ENCODE assay signal across 9 mouse cellular contexts in the genomic region with DNA sequence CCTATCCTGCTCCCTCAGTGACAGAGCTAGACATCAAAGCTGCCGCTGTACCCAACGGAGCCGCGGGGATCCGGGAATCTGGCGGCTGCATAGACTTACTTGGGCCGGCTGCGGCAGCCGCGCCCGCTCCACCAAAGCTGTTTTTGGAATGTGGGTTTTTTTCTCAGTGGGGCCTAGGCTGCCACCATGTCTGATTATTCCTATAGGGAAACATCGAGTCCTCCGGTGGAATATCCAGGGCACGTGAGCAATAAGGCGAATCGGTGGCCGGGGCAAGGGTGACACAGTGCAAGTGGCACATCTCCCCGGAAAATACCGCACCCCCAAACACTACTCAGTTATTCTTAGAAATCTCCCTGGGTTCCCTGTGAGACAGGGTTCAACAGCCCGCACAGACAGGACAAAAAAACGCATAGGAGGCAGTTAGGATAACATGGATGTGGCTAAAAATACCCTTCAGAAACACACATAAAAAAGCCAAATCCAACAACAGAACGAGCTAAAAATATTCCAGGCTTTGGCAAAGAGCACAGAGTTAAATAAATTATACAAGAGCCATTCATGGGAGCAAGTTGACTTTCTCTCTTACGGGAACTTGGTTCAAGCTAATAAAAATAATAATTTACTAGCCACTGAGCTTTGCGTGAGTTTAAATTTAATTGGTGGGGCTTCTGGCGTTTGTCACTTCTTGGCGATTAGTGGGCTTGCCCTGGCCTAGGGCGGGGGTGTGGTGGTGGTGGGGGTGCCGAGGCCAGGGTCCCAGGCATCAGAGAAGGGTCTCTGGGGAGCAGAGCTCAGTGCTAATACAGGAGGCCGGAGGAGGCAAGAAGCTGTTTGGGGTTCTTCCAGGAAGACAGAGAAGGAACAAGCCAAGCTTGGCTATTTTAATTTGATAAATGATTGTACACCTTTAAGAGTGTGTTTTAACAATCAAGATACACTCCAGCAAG. TPM values are rescaled to one million over a fixed set of nuclear protein-coding genes. Genes with fewer than 3 reads are reported as not detected.
DNase-seq lines count a peak whose midpoint lies in the region; ATAC-seq and TF ChIP-seq lines count a peak whose summit lies in the region.
"Had no signal": no experiment of that assay in that cellular context is flagged by ENCODE, and none has a peak within 500 bp of the region (broad histone marks: within the 10 kb centered on the region; RNA-seq: fewer than 3 reads in every experiment).

No protein-coding gene starts in this region.

- TF ChIP-seq EP300 in liver, postnatal 0 days (IDR thresholded peaks at IDR 0.05; ENCODE audit: low read depth): no peak

- H3K4me3 ChIP-seq in heart, embryonic 10.5 days: peak overlapping the region; percentile 89
- peak overlapping the region; percentile 95 for H3K4me3 ChIP-seq in hindbrain, embryonic 13.5 days
- no peak overlapping the region for H3K4me3 ChIP-seq in liver, postnatal 0 days (ENCODE audit: low read depth, low read length)

- peak; percentile 75 for DNase-seq in heart, embryonic 10.5 days (ENCODE audit: low spot score)
- no peak for DNase-seq in heart, postnatal 4 days
- DNase-seq in embryo, embryonic 10.5 days (ENCODE audit: low spot score): peak; percentile 81
- no peak for DNase-seq in liver, postnatal 0 days
- DNase-seq in testis, postnatal 10 days (ENCODE audit: low spot score): no peak
- DNase-seq in urinary bladder, postnatal 10 days (ENCODE audit: low spot score): no peak
- DNase-seq in urinary bladder, postnatal 36 days (ENCODE audit: low spot score in 2 of 2): no peak

- TF ChIP-seq CTCF in liver, postnatal 0 days (IDR thresholded peaks at IDR 0.05; ENCODE audit: low read depth): no peak

- H3K27me3 ChIP-seq in heart, embryonic 10.5 days (ENCODE audit: insufficient read depth, poor library complexity, severe bottlenecking): no peaks in the 10 kb centered on the region
- no peaks in the 10 kb centered on the region for H3K27me3 ChIP-seq in hindbrain, embryonic 13.5 days
- H3K27me3 ChIP-seq in liver, postnatal 0 days (ENCODE audit: insufficient read depth, low read length): peaks cover 15% of the 10 kb centered on the region

- H3K4me2 ChIP-seq in hindbrain, embryonic 13.5 days: peak overlapping the region; percentile 99
- 0 out of 2 replicates have a peak overlapping the region, but pooled peaks have one; percentile 16 for H3K4me2 ChIP-seq in liver, postnatal 0 days (ENCODE audit: low read depth, low read length)

- no peak for ATAC-seq in hindbrain, embryonic 13.5 days (ENCODE audit: low FRiP score)
- no peak for ATAC-seq in liver, postnatal 0 days

- H3K27ac ChIP-seq in heart, embryonic 10.5 days: peak overlapping the region; percentile 99
- peak overlapping the region; percentile 100 for H3K27ac ChIP-seq in hindbrain, embryonic 13.5 days
- H3K27ac ChIP-seq in liver, postnatal 0 days (ENCODE audit: low read depth): 0 out of 2 replicates have a peak overlapping the region, but pooled peaks have one; percentile 22

- H3K9ac ChIP-seq in hindbrain, embryonic 13.5 days: peak overlapping the region; percentile 100
- H3K9ac ChIP-seq in liver, postnatal 0 days (replicated peaks): no peak overlapping the region

- no peaks in the 10 kb centered on the region for H3K9me3 ChIP-seq in heart, embryonic 10.5 days
- no peaks in the 10 kb centered on the region for H3K9me3 ChIP-seq in hindbrain, embryonic 13.5 days
- H3K9me3 ChIP-seq in liver, postnatal 0 days (ENCODE audit: low read length): no peaks in the 10 kb centered on the region

- 12% methylated on average over 29 of the region's 29 CpGs for WGBS in heart, embryonic 10.5 days
- WGBS in hindbrain, embryonic 13.5 days: 12% methylated on average over 29 of the region's 29 CpGs
- WGBS in liver, postnatal 0 days (ENCODE audit: insufficient replicate concordance): 52% methylated on average over 29 of the region's 29 CpGs

- H3K36me3 ChIP-seq in heart, embryonic 10.5 days: peaks cover 9% of the 10 kb centered on the region; the same call in 1 of the 2 replicates
- H3K36me3 ChIP-seq in hindbrain, embryonic 13.5 days: peaks cover 8% of the 10 kb centered on the region
- H3K36me3 ChIP-seq in liver, postnatal 0 days (replicated peaks; ENCODE audit: insufficient read depth, low read length): no peaks in the 10 kb centered on the region
- H3K36me3 ChIP-seq: G1E had no signal

- H3K4me1 ChIP-seq in heart, embryonic 10.5 days: peaks cover 85% of the 10 kb centered on the region
- H3K4me1 ChIP-seq in hindbrain, embryonic 13.5 days (replicated peaks): peaks cover 78% of the 10 kb centered on the region
- peaks cover 21% of the 10 kb centered on the region for H3K4me1 ChIP-seq in liver, postnatal 0 days (ENCODE audit: insufficient read depth)

RNA-seq across cellular contexts. Expression of a gene that starts 8.5 kb away (rescaled TPM):
- 7.7 and 12.9 TPM in 2 replicates for polyA plus RNA-seq in heart, embryonic 10.5 days (2016; fragmentation: Nextera tagmentation; extraction: Ambion mirVana)
- 10 to 100 TPM; 14.1 to 16.5 TPM for total RNA-seq in heart, postnatal 4 days (2021)
- polyA plus RNA-seq in hindbrain, embryonic 13.5 days (2015; fragmentation: Nextera tagmentation; extraction: Ambion mirVana): 13.6 and 17.0 TPM in 2 replicates
- 1.1 and 1.2 TPM in 2 replicates for polyA plus RNA-seq in liver, postnatal 0 days (2015; fragmentation: Nextera tagmentation; extraction: Ambion mirVana)

Comparison
In these comparisons a context has a peak if more than half of its experiments do, and no peak if none do; other contexts are left out.
1. DNase-seq: peak in heart, embryonic 10.5 days (single experiment) and embryo, embryonic 10.5 days (single experiment); none in heart, postnatal 4 days (single experiment), liver, postnatal 0 days (single experiment), testis, postnatal 10 days (single experiment), urinary bladder, postnatal 10 days (single experiment) and urinary bladder, postnatal 36 days (0 of 2).
2. H3K27ac ChIP-seq: peak in every context shown above with its lines; median percentile 100 in hindbrain, embryonic 13.5 days; 99 in heart, embryonic 10.5 days; 22 in liver, postnatal 0 days.